Mouse (Mus musculus) heart, postnatal 0 days (tissue): ENCODE measurements around the gene Arcn1. TPM values are rescaled to one million over a fixed set of nuclear protein-coding genes. Genes with fewer than 3 reads are reported as not detected.

Experiments used
- ATAC-seq: fragments of 200-750 bp; cut with Nextera tagmentation; 2 replicates; pipeline ENCODE4 v1.8.0; 2017; ENCODE audit warnings: low read depth, moderate number of reproducible peaks, moderate library complexity; ENCODE audit not compliant: insufficient read depth
- DNase-seq: peaks from one replicate; pipeline ENCODE4 v3.0.0-alpha.2; 2016; ENCODE audit warnings: low spot score
- H3K27ac ChIP-seq: fragments of 300-500 bp; sonication (generic); 2 replicates; pipeline ENCODE4 v1.5.1; 2014; ENCODE audit warnings: low read depth, mild to moderate bottlenecking
- H3K27me3 ChIP-seq: fragments of 300-500 bp; sonication (generic); 2 replicates; pipeline ENCODE4 v1.6.1; 2014; ENCODE audit warnings: low read length, mixed read lengths; ENCODE audit not compliant: control insufficient read depth, insufficient read depth
- H3K36me3 ChIP-seq: fragments of 300-500 bp; sonication (generic); replicated peaks from 2 replicates; pipeline ENCODE4 v1.6.1; 2014; ENCODE audit warnings: low read length, mixed read lengths; ENCODE audit not compliant: control insufficient read depth, insufficient read depth
- H3K4me1 ChIP-seq: fragments of 300-500 bp; sonication (generic); 2 replicates; pipeline ENCODE4 v1.6.1; 2014; ENCODE audit warnings: antibody characterized with exemption; ENCODE audit not compliant: control insufficient read depth, insufficient read depth
- H3K4me2 ChIP-seq: fragments of 300-500 bp; sonication (generic); 2 replicates; pipeline ENCODE4 v1.6.1; 2014; ENCODE audit warnings: low read depth, mild to moderate bottlenecking, low read length, moderate library complexity
- H3K4me3 ChIP-seq: fragments of 300-500 bp; sonication (generic); 2 replicates; pipeline ENCODE4 v1.5.1; 2014; ENCODE audit warnings: low read depth, low read length
- H3K9ac ChIP-seq: fragments of 300-500 bp; sonication (generic); replicated peaks from 2 replicates; pipeline ENCODE4 v1.6.1; 2014; ENCODE audit warnings: low read depth, low read length, mixed read lengths
- H3K9me3 ChIP-seq: fragments of 300-500 bp; sonication (generic); replicated peaks from 2 replicates; pipeline ENCODE4 v1.6.1; 2016; ENCODE audit warnings: low read length; ENCODE audit not compliant: control insufficient read depth
- CTCF ChIP-seq: IDR thresholded peaks from 2 replicates; pipeline ENCODE4 v1.5.1; 2016; ENCODE audit warnings: antibody characterized with exemption, control low read depth, low read depth
- EP300 ChIP-seq: IDR thresholded peaks from 2 replicates; pipeline ENCODE4 v1.6.1; 2016; ENCODE audit warnings: antibody characterized with exemption, low read depth
- WGBS: fragments of 180-500 bp; shearing (Covaris S2); extraction: QIAGEN DNeasy Blood & Tissue Kit; methylation state at CpG from one replicate; pipeline ENCODE4 v1.1.7; 2014; 5-methylcytosine and 5-hydroxymethylcytosine counted together
- polyA plus RNA-seq: library from polyadenylated mRNA; unstranded; fragments of >200 nt; fragmentation: Nextera tagmentation; extraction: Ambion mirVana; gene quantifications from 2 replicates; pipeline ENCODE4 v1.2.1, GENCODE M21; 2015
- total RNA-seq: library from RNA; depleted of rRNA; stranded (reverse); fragments of >200 nt; gene quantifications from 2 replicates; pipeline ENCODE4 v1.2.3, GENCODE M21; 2014; ENCODE audit warnings: low replicate concordance

The Arcn1 gene
- total and polyA plus RNA-seq, 2 experiments from 2014 or later, result 71.6 to 78.3 TPM

DNA sequence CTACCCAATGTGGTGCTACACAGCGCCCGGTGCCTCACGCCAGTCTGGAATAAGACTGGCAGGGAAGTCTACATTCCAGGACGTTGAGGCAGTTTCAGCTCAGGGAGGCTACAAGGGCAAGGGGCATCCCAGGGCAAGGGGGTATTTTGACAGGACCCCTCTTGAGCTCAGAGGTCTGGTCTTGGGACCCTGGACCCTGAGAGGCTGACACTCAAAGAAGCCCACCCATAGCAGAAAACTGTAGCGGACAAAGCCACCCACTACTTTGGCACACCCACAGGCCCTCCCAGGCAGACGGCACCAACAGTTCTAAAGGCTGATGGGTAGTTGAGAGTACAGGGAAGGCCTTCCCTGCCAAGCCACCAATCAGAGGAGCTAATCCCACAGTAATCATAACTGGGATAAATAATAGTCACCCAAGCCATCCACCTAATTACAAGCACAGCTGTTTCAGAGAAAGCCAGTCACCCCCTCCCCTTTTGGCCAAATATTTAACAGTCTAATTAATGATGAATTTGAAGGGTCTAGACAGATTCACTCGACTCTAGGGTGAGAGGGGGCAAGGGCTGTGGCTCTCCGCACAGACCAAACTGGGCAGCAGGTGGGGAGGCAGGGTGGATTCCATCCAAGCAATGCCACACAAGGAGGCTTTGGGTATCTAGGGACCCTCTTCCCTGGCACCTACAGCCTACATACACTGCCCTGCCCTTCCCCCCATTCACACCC, 47.9 kb downstream of the Arcn1 start:
- Histone ChIP-seq H3K36me3 (peaks cover 36% of the 10 kb centered on the region), H3K27ac (peak overlapping the region; percentile 88), H3K9ac (peak overlapping the region; percentile 64), H3K4me3 (peak overlapping the region; percentile 72; the same call in 1 of the 2 replicates), H3K4me1 (peaks cover 63% of the 10 kb centered on the region), H3K4me2 (peak overlapping the region; percentile 90), H3K9me3 (no peaks in the 10 kb centered on the region), H3K27me3 (no peaks in the 10 kb centered on the region)
- WGBS, result 61% methylated on average over 8 of the region's 8 CpGs
- no peak for ATAC-seq
- TF ChIP-seq CTCF, result no peak
- no peak for TF ChIP-seq EP300
- no peak for DNase-seq

DNA sequence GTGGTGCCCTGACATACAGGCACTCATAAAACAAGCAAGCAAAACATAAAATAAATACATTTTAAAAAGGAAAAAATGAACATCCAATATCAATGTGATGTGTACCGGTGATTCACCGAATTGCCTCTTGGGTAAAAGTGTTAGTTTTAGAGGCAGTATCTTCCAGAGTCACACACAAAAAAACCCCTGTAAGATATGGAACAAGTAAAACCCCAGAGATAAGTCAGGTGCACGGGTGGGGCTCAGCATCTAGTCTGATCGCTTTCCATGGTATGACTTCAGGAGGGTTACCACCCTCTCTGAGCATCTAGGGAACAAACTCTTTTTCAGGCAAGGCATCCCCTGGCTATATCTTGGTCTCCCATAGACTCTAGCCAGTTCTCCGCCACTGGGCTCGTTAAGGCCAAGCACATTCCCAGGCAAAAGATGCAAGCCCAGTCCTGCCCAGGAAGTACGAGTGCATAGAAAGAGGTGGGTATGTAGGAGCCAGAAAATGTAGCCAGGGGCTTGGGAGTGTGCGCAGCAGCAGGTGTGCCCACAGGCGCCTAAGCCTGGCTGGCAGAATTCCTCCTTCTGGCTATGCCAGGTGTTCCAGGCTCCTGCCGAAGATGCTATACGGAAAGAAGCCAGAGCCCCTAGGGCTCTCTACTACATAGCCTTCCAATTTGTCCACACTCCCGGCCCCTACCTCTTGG, 48.6 kb downstream of the Arcn1 start:
- no peak overlapping the region for H3K9ac ChIP-seq
- H3K27me3 ChIP-seq, result no peaks in the 10 kb centered on the region
- ATAC-seq, result no peak
- H3K27ac ChIP-seq, result peak overlapping the region; percentile 88; the same call in 1 of the 2 replicates
- no peaks in the 10 kb centered on the region for H3K9me3 ChIP-seq
- WGBS, result 83% methylated on average over 12 of the region's 12 CpGs
- no peak for DNase-seq
- H3K4me2 ChIP-seq, result peak overlapping the region; percentile 90; the same call in 1 of the 2 replicates
- H3K36me3 ChIP-seq, result peaks cover 43% of the 10 kb centered on the region
- peaks cover 59% of the 10 kb centered on the region for H3K4me1 ChIP-seq
- TF ChIP-seq CTCF (no peak), EP300 (no peak)
- no peak overlapping the region for H3K4me3 ChIP-seq

DNA sequence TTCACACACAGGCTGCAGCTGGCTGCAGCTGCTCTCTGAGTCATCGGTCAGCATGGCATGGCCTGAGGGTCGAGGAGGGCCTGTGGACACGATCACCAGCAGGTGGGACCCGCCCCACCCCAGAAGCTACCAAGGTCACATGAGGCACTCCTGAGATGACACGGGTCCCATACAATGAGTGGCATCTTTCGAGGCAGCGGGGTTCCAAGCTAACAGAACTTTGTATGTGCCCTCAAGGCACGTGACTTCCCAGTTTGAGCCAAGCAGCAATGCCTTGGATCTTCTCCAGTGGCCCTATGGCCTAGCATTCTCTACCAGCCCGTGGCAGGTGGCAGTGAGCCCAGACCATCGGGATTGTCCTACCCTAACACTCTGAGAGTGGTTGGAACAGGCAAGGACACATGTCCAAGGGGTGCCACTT, 49.8 kb downstream of the Arcn1 start:
- Histone ChIP-seq H3K9ac (no peak overlapping the region), H3K4me3 (no peak overlapping the region), H3K4me1 (peaks cover 47% of the 10 kb centered on the region), H3K4me2 (no peak overlapping the region), H3K27ac (peak overlapping the region; percentile 69), H3K36me3 (peaks cover 53% of the 10 kb centered on the region), H3K9me3 (no peaks in the 10 kb centered on the region), H3K27me3 (no peaks in the 10 kb centered on the region)
- DNase-seq (peak; percentile 87), ATAC-seq (peak; percentile 67)
- TF ChIP-seq EP300 (peak; percentile 53; the same call in 1 of the 2 replicates), CTCF (no peak)
- 47% methylated on average over 10 of the region's 10 CpGs for WGBS

DNA sequence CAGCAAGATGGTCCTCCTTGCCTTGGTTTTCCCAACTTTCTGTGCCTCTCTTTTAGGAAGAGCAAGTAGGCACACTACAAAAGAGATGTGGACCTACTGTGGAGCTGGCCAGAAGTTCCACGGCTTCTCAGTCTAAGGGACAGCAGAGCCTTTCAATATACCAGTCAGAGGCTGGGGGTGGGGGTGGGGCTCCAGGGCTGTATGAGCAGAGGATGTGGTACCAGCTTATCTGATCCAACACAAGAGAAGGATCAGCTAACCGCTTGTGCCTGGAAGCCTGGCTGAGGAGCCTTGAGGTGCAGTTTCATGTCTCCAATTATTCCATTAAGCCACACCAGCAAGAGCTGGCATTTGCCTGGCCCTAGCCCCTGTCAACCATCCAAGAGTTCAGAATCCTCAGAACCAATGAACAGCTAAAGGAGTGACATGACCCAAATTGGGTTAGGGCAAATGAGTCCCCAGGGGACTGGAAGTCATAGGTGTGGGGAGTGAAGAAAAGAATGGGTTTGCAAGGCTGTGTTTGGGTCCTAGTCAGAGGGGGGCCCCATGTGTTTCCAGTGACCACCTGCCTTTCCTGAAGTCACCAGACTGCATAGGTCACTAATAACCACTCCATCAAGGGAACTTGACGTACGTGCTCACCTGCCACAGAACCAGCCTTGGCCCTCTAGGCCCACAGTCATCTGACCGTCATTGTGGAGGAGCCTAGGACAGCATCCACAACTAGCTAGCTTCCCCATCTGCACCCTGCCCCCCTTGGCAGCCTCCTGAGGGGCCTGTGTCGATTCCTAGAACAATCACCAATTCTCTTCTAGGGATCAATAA, 50.4 kb downstream of the Arcn1 start:
- no peak for DNase-seq
- no peak for TF ChIP-seq CTCF
- 75% methylated on average over 6 of the region's 6 CpGs for WGBS
- Histone ChIP-seq H3K4me1 (peaks cover 43% of the 10 kb centered on the region), H3K9me3 (no peaks in the 10 kb centered on the region), H3K27ac (peak overlapping the region; percentile 69), H3K27me3 (no peaks in the 10 kb centered on the region), H3K4me3 (no peak overlapping the region), H3K36me3 (peaks cover 59% of the 10 kb centered on the region), H3K9ac (no peak overlapping the region), H3K4me2 (no peak overlapping the region)
- no peak for ATAC-seq

DNA sequence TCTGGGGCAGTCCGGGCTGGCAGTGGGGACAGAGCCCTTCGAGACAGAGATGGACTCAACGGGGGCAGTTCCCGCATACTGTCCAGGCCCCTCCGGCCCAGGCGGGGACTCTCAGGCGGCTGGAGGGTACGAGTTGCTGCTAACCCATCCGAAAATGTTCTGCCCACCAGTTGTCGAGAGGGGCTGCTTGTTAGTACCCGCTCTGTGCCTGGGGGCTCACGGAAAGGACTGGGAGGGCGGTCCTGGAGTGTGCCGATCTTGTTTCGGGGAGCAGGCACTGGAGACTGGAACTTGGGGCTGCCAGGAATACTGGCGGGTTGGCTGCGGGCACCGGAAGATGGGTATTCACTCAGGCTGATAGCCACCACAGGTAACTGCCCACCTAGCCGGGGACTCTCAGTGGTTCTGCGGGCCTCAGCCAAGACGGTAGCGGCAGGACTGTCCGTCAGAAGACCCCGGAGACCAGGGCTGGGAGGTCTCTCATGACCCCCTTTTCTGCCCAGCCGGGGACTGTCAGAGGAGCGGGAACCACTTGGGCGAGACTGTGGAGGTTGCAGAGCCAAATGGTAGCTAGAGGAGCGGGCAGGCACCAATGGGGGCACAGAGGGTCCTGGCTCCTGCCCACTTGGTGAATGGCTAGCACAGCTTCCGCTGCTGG, 51.8 kb downstream of the Arcn1 start:
- Histone ChIP-seq H3K9ac (no peak overlapping the region), H3K36me3 (peaks cover 73% of the 10 kb centered on the region)
- WGBS, result 93% methylated on average over 29 of the region's 29 CpGs

More for the DNA sequence above, 51.8 kb downstream of the Arcn1 start:
- Histone ChIP-seq H3K9me3 (no peaks in the 10 kb centered on the region), H3K4me2 (no peak overlapping the region), H3K27me3 (no peaks in the 10 kb centered on the region), H3K27ac (no peak overlapping the region), H3K4me3 (no peak overlapping the region), H3K4me1 (peaks cover 37% of the 10 kb centered on the region)
- ATAC-seq (no peak), DNase-seq (no peak)
- TF ChIP-seq CTCF (no peak), EP300 (no peak)
